Mouse (Mus musculus) spleen, postnatal 36 days (tissue): ENCODE data around the gene Fam57a.
"Not testable (repeated sequence)": the region's sequence is repeated elsewhere in the genome, so short reads cannot be mapped to it uniquely, and the experiment has no call there.

Experiments
- DNase-seq, 2 experiments: peaks; one replicate each; pipeline ENCODE4 v3.0.0; 2022; ENCODE audit warnings: low spot score in 2 of 2, mixed read lengths in 1 of 2

Fam57a gene

DNA sequence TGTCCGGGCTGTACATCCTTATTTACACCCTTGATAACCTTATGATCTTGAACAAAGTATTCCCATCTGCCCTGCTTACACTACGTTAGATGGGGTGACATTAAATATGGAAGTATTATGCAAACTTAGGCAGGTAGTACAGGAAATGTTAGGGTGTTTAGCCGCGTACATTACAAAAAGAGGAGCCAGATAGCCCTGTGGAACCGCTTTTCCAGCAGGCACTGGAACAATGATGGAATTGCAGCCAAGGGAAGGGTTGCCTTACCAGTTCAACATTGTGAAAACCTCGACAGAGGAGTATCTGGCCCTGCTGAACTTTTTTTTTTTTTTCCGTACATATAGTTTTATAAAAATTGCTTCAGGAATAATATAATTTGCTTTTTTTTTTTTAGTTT lies 672 bp downstream of the Fam57a start:
- DNase-seq = no peak

DNA sequence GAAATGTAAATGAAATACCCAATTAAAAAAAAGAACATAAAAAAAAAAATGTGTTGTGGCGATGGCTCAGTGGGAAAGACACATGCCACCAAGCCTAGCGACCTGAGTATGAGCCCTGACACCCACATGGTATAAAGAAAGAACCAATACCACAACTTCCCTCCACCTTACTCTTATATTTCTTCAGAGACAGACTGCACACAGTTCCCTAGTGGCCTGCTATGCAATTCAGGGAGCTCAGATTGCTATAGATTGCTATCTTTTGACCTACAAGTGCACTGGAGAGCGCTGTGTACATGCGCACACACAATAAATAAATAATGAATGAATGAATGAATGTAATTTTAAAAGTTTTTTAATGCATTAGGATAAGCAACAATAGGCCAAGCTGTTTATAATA lies 4.3 kb downstream of the Fam57a start:
- DNase-seq = no peak

DNA sequence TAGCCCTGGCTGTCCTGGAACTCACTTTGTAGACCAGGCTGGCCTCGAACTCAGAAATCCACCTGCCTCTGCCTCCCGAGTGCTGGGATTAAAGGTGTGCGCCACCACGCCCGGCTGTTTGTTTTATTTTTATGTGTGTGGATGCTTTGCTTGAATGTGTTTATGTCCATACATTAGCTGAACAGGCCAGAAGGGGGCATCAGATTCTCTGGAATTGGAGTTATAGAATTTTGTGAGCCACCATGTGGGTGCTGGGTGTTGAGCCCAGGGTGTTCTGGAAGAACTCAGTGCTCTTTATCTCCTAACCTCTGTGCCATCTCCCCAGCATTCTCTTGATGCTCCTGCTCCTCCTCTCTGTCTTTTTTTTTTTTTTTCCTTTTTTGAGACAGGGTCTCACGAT lies 7.4 kb downstream of the Fam57a start:
- DNase-seq = no peak

DNA sequence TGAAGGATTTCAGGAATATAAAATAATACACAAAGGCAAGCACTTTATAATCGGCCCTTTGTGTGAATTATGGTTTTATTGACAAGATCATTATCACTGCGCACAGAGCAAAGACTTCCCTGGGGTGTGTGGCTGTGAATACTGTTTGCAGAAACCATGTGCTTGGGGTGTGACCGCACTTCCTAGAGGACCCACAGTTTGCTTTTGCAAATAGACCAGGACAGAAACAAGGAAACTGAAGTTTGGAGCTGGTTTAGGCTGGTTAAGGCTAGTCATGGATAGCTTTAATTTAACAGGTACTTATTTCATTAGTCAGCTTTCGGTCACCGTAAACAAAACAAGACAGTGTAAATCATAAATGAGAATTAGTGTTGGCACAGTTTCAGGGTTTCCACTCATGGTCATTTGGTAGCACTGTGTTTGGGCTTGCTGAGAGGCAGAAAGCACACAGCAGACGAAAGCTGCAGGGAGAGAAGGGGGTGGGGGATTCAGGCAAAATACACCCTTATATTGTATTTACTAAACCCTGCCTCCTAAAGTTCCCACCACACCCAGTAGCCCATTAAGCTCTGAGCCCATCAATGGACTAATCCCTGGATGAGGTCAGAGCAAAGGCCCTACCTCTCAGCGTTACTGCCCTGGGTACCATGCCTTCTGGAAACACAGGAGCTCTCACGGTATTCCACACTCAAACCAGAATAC lies 17.0 kb downstream of the Fam57a start:
- no peak for DNase-seq

DNA sequence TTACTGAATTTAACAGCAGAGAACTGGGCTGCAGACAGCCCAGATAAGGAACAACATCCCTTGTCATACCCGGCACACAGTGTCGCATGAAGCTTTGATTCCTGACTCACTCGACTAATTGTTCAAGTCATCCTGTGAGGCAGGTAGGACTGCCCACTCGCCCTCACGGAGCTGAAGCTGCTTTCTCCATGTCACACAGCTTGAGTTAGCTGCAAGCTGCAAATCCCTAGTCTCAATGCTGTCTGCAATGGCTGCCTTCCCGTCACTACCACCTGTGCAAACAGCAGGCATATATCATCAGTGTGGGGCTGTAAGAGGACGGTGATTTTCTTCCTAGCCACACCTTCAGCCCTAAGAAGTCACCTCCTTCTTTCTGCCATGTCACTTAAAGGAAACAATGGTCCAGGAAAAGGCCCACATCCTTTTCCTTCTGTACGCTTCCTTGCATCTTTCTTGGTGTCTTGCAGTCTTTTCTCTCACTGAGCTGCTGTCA lies 17.6 kb downstream of the Fam57a start:
- DNase-seq = no peak

DNA sequence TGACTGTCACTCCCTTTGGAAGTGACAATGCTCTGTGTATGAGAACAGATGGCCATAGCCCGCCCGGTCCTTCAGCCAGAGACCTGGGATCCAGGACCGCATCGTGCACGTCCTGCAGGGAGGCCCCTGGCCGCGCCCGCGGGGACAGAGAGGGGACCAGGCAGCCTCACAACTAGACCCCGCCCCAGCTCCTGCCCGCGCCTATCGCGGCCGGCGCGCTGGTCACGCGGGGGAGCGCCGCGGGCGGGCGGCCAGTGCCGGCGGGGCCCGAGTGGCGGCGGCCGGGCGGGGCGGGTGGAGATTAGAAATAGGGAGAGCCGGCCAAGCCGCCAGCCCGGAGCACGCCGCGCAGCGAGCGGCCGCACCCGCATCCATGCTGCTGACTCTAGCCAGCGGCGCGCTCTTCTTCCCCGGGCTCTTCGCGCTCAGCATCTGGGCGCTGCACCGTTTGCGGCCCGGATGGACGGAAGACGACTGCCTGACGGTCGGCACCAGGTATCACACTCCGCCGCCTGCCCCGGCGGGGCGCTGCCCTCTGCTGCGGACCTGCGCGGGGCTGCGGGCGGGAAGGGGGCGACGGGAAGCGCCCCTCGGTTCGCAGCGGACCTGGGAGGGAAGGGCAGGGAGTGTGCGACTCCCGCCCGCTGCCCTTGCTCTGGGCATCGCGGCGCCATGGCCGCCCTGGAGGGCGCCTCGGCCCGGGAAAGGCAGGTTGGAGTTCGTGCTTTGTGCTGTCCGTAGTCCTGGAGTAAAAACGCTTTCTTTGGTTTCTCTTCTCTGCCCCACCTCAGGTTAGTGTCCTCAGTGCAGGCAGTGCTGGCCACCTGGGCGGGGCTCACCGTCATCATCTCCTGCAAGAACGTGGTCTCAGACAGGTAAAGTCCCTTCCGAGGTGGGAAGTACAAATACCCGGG lies 22.5 kb downstream of the Fam57a start:
- DNase-seq = peak; percentile 69 to 73

DNA sequence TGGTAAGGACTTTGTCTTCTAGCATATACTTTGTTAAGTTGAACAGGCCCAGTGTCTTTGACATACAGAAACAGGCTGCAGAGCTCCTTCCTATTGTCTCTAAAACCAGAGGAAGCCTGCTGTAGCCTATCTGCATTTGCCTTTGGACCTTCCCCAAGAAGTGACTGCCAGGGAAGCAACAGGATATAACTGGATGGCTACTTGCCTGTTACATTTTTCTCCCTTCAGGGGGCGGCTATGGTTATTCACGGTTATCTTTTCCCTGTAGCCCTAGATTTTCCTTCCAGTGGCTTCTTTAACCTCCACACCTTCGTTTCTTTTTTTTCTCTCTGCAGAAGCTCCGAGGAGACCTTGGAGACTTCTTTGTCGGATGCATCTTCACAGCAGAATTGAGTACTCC lies 27.3 kb downstream of the Fam57a start:
- DNase-seq = no peak

DNA sequence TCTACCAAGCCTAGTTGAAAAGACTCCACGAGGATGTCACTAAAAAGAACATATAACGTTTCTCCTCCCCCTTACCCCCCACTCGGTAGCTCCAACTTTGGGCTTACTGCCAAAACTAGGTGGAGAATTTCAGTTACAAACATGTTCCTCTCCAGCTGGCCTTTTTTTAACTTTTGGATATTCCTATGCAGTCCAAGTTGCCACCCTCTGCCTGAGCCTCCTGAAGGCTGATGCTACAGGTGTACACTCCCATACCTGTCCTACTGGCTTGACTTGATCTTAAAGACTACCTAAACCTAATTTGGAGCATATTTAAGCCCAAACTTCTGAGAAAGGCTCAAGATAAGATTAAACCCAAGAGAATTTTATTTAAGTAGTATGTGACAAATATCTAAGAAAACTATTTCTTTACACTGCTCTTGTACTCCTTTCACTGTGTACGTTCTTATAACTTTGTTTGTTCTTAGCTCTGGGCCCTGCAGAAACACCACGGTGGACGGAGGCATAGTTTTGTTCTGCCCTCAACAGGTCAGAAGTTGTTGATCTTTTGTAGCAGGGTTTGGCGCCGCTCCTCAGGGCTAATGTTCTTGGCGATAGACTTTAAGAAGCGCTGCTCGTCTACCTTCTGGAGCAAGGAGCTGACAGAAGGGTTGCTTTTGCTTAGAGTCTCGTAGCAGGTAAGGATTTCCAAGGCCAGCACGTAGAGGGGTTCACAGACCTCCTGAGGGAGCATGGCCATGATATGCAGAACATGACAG lies 30.9 kb downstream of the Fam57a start:
- DNase-seq = no peak

DNA sequence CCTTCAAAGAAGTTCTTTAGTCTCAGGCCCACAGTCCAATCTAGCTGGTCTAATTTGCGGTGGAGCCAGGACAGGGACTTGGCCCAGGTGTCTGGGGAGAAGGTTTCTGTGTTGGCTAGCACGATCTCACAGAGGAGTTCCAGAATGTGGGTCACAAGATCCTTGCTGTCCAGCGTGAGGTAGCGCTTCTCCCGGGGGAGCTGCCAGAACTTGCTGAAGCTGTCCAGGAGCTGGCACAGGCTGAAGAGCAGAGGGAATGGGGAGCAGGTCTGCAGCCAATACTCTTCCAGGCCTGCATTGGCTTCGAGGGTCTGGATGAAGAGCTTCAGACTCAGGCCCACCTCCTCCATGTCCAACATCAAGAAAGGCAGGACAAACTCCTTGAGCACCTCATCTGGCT lies 32.1 kb downstream of the Fam57a start:
- DNase-seq = not testable (repeated sequence)

DNA sequence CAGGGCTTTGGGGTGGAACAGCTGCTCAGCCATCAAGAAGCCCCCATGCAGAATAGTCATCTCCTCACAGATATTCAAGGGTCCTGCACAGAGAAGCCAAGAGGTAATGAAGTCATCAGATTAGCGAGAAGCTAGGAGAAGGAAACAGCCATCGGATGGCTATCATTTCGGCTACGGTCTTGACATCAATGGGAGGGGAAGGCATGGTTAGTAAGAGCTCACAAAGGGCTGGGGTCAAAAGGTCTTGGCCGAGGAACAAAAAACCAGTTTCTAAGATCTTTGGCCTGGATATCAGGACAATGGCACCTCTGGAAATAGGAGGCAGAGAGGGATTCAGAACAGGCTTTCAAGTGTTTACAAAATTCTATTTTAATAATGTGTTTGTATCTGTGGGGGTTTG lies 34.4 kb downstream of the Fam57a start:
- DNase-seq = no peak

DNA sequence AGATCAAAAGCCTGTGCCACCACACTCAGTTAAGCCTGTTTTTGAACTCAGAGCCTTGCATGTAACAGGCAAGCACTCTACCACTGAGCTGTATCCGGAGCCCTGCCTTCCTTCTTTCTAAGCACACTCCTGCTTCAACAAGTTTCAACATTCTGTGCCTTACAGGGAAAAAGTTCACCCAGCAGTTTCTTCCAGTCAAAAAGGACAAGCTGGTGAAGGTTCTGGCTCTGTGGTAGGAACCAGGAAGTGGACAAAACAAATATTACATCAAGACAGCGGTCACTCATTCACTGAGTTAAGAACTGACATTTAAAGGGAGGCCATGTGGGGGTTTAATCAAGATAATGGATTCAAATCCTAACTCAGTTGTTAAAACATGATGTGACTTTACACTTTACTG lies 35.5 kb downstream of the Fam57a start:
- DNase-seq = no peak

DNA sequence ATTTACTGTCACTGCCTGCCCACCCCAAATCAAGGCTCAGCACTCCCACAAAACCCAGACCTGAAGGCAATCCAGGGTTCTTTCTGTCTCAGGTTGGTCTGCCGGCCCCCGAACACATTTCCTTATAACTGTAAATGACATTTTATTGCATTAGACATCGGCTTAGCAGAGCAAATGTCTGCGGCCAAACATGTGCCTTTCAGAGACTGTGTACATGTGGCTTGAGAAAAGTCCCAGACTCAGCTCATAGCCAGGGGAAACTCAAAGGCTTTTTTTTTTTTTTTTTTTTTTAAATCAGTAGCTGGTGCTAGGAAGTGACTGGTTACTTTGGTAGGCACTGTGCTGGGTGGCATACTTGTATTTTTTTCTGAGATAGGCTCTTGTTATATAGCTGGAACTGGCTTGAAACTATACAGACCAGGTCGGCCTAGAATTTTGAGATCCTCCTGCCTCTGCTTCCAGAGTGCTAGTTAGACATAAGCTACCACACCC lies 36.6 kb downstream of the Fam57a start:
- DNase-seq = no peak

DNA sequence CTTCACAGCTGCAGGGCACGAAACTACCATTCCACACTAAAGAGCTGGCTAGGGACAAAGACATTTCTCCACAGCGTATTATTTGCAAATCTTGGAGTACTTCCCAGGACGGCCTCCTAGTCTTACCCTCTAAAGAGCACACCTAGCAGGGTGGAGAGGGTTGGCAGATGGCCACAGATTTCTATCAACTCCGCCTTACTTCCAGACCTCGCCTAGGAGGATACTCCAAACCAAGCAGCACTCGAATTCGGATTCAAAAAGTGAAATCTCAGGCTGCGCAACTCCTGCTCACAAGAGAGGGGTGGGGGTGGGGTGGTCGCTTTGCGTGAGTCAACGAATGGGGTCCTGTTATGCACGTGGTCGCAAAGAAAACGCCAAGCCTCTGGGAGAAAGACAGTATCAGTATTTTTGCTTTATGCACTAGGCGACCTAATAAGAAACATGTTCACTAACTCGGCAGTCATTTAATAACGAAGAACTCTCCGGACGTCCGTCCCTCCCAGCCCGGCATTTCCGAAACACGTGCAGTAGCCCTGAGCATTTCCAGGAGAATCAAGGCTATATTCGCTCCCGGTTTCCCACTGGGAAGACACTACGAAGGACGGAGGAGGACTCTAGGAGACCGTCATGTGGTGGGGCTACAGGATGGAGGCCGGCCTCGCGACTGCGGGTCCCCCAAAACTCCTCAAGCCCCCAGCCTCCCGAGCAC lies 37.4 kb downstream of the Fam57a start:
- DNase-seq = no peak

DNA sequence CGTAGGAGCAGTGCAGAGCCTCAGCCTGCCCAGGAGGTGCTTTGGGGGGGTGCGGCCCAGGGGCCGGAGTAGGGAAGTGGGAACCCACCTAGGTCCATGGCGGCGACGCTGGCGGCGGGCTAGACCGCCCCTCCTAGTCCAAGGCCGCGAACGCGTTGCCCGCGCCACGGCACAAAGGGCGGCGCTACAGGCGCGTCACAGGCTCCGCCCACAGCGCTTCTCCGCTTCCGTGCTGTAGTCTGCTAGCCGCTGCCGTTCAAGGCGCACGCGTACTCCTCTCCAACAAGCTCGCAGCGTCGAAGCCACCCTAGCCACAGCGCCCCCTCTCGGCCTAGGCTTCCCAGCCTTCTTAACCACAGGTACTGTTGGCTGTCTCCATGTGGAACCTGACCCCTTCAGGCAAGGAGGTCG lies 37.9 kb downstream of the Fam57a start, which contains the start of the genes Dbil5 and Gemin4:
Gene Dbil5, plus strand, starts transcription at position 219 of the 411 bp plus-strand sequence.
Gene Gemin4, minus strand, starts transcription at position 275 of the 411 bp plus-strand sequence.
- peak; percentile 97 for DNase-seq

DNA sequence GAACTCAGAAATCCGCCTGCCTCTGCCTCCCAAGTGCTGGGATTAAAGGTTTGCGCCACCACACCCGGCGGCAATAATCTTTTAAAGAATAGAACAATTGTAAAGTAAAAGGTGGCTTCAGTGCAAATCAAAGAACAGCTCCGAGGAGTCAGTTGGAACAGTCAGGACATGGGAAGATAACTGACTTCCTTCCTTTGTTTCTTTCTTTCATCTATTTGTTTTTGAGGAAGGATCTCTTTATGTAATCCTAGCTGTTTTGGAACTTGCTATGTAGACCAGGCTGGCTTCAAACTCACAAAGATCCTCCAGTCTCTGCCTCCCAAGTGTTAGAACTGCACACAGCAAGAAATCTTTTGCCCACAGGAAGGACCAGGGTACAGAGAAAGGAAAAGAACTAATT lies 45.2 kb downstream of the Fam57a start:
- no peak for DNase-seq

DNA sequence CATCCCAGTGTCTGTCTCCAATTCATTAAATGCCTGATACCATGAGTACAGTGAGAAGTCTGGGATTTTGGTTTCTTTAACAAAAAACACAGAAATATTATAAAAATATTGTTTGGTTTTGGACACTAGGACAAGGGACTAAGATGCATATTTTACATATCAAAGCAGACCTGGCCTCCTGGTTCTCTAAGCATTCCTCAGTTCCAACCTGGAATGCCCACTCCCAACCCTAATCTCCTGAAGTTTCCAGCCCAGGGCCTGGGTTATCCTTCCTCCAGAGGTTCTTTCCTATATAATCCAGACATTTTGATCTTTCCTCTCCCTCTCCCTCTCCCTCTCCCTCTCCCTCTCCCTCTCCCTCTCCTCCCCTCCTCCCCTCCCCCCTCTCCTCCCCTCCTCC lies 45.6 kb downstream of the Fam57a start:
- no peak for DNase-seq

DNA sequence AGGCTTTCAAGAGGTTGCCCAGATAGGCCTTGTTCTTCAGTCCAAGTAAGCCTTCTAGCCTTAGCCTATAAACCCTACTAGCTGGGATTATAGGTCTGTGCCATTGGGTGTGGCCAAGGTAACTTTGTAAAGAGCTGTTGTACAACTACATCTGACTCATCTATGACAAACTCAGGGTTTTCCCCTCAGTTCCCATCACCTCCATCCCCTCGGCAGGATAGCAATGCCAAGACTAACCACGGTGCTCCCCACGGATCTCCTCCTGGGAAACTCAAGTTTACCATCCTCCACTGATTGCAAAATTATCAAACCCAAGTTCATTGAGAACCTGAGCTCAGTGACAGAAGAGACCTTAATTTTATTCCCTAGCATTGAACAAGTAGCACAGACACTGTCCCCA lies 56.7 kb downstream of the Fam57a start:
- DNase-seq = no peak

DNA sequence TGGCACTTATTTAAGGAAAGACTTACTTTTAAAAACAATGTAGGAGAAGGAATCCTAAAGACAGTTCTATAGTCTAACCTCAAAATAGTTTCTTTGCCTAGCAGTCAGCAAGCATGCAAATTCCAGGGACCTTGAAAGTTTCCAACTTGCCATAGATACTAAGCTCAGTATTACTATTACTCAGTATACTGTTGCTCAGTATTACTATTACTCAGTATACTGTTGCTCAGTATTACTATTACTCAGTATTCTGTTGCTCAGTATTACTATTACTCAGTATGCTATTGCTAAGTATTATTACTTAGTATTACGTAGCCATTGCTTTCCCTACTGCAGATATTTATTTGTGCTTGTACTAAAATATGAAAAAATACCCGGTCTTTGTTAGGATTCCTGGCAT lies 60.3 kb downstream of the Fam57a start:
- DNase-seq = no peak

DNA sequence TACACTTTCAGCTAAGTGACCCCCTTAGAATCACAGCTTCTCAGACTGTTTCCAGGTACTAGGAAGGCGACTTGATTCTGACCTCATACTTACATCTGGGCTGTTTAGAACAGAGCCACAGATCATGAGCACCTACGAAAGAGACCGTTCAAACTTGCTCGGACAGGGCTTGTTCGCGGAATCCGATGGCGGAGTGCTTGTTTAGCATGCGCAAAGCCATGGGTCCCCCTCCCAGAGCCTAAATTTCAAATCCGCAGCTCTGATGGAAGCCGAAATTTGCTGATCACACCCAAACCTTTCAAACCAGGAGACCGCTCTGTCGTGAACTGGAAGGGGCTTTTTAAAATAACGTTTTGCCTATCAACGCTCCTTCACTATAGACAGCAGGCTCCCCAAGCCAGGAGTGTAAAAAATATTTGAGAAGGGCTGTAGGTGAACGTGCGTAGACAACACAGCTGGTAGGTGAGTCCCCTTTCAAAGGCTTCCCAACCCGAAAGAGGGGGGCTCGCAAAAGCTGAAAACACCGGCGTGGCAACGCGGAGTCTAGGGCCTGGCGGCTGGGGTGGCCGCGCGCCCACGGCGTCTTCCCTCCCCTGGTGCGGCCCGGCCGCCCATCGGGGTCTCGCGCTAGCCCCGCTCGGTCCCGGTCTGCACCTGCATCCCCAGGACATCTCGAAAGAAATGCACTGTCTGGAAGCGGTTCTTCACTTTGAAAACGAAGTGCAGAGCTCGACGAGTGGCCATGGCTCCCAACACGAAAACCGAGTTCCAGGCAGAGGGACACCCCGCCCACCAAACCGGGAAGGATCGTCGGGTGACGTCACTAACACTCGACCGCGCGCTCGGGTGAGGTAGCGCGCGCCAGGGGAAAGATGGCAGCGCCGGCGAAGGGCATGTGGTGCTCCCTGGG lies 63.7 kb downstream of the Fam57a start, which contains the start of the genes Mrm3 and Glod4:
Gene Mrm3, plus strand, starts transcription at position 815 of the 910 bp plus-strand sequence.
Gene Glod4, minus strand, starts transcription at position 825 of the 910 bp plus-strand sequence.
- peak; percentile 84 to 87 for DNase-seq
